Mouse (Mus musculus) intestine, postnatal 0 days (tissue): ENCODE results near the gene Grifin. TPM values are rescaled to one million over a fixed set of nuclear protein-coding genes. Genes with fewer than 3 reads are reported as not detected.

Source experiments
- ATAC-seq: fragments of 200-750 bp; cut with Nextera tagmentation; 2 replicates; pipeline ENCODE4 v1.8.0; 2017; ENCODE audit warnings: mild to moderate bottlenecking, moderate TSS enrichment, moderate library complexity
- H3K27ac ChIP-seq: fragments of 300-500 bp; sonication (generic); 2 replicates; pipeline ENCODE4 v1.5.1; 2014; ENCODE audit warnings: mild to moderate bottlenecking, low read depth, low read length, moderate library complexity
- H3K27me3 ChIP-seq: fragments of 300-500 bp; sonication (generic); replicated peaks from 2 replicates; pipeline ENCODE4 v1.6.1; 2014; ENCODE audit warnings: low read length, mixed read lengths; ENCODE audit not compliant: control insufficient read depth, insufficient read depth
- H3K36me3 ChIP-seq: fragments of 300-500 bp; sonication (generic); 2 replicates; pipeline ENCODE4 v1.6.1; 2014; ENCODE audit warnings: mild to moderate bottlenecking, moderate library complexity; ENCODE audit not compliant: control insufficient read depth, insufficient read depth
- H3K4me1 ChIP-seq: fragments of 300-500 bp; sonication (generic); replicated peaks from 2 replicates; pipeline ENCODE4 v1.6.1; 2014; ENCODE audit warnings: antibody characterized with exemption, low read length, mixed read lengths; ENCODE audit not compliant: control insufficient read depth, insufficient read depth
- H3K4me2 ChIP-seq: fragments of 300-500 bp; sonication (generic); replicated peaks from 2 replicates; pipeline ENCODE4 v1.6.1; 2014; ENCODE audit warnings: low read depth, mild to moderate bottlenecking, moderate library complexity
- H3K4me3 ChIP-seq: fragments of 300-500 bp; sonication (generic); 2 replicates; pipeline ENCODE4 v1.5.1; 2014; ENCODE audit warnings: low read depth, low read length
- H3K9ac ChIP-seq: fragments of 300-500 bp; sonication (generic); 2 replicates; pipeline ENCODE4 v1.6.1; 2014; ENCODE audit warnings: mild to moderate bottlenecking, low read depth, low read length
- H3K9me3 ChIP-seq: fragments of 300-500 bp; sonication (generic); 2 replicates; pipeline ENCODE4 v1.6.1; 2016; ENCODE audit warnings: mixed run types; ENCODE audit not compliant: control insufficient read depth
- CTCF ChIP-seq: sonication (generic); IDR thresholded peaks from 2 replicates; pipeline ENCODE4 v1.5.1; 2016; ENCODE audit warnings: low read depth, mild to moderate bottlenecking, control low read depth, antibody characterized with exemption, moderate library complexity
- WGBS: fragments of 180-500 bp; shearing (Covaris S2); extraction: QIAGEN DNeasy Blood & Tissue Kit; methylation state at CpG from one replicate; pipeline ENCODE4 v1.1.7; 2014; 5-methylcytosine and 5-hydroxymethylcytosine counted together
- polyA plus RNA-seq: library from polyadenylated mRNA; unstranded; fragments of >200 nt; fragmentation: Nextera tagmentation; extraction: Ambion mirVana; gene quantifications from 2 replicates; pipeline ENCODE4 v1.2.1, GENCODE M21; 2015

Grifin gene
- polyA plus RNA-seq, 1 experiment from 2014 or later: 1.5 TPM

DNA sequence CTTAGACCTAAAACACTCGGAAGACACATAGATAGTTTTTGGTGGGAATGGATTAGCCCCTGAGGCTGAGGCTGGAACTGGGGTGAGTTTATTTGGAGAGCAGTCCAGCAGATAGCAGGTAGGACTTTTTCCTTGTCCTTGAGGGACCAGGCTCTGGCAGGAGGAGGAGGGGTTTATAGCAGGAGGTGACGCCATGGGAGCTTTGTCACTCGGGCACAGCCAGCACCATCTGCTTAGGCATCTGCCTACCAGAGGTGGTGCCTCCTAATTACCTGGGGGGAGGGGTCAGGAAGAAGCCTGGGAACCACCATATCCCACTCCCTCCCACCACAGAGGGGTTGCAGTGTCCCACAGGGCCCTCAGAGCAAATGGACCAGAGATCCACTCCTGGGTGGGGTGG lies 40.4 kb upstream of the Grifin start:
- Histone ChIP-seq H3K9me3 (no peaks in the 10 kb centered on the region), H3K9ac (no peak overlapping the region), H3K27ac (no peak overlapping the region), H3K4me1 (peaks cover under 1% of the 10 kb centered on the region; the same call in 1 of the 2 replicates), H3K4me3 (no peak overlapping the region), H3K36me3 (no peaks in the 10 kb centered on the region), H3K27me3 (peaks cover 9% of the 10 kb centered on the region), H3K4me2 (no peak overlapping the region)
- ATAC-seq: no peak
- WGBS: 16% methylated on average over 3 of the region's 3 CpGs
- no peak for TF ChIP-seq CTCF

DNA sequence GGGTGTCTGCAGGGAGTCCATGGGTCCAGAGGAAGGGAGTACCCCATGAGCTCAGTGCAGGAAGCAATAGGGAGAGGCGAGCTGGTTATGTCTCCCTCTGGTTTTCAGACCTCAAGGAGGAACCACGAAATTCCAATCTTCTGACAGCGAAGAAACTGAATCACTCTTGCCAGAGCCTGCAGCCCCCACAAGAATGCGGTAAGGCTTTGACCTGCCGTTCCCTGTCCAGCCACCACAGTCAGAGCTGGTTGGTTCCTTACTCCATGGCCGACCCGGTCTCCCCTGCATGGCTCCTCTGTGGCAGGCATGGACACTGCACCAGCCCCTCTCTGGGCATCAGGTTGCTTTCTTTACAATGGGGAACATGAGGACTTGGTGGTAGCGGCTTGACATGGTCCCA lies 39.5 kb upstream of the Grifin start:
- Histone ChIP-seq H3K27ac (no peak overlapping the region), H3K9me3 (no peaks in the 10 kb centered on the region), H3K36me3 (no peaks in the 10 kb centered on the region), H3K4me3 (no peak overlapping the region), H3K4me2 (no peak overlapping the region), H3K9ac (no peak overlapping the region), H3K27me3 (peaks cover 9% of the 10 kb centered on the region; the same call in 1 of the 2 replicates), H3K4me1 (no peaks in the 10 kb centered on the region; the same call in 1 of the 2 replicates)
- ATAC-seq: no peak
- 59% methylated on average over 8 of the region's 8 CpGs for WGBS
- no peak for TF ChIP-seq CTCF

DNA sequence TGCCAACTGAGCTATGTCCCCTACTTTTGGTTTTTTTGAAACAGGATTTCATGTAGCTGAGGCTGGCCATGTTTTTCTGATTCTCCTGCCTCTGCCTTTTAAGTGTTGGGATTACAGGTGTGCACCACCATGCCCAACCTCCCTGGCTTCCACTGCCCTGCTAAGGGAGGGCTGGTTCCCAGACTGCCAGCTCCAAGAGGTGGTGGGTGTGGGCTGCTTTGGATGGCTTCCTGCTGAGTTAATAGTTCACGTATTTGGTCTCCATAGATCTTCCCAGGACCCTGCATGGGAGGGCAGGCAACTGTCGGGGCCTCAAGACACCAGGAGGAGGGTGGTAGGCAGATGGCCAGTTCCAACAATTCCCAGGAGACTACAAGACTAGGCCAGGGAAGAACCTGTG lies 37.7 kb upstream of the Grifin start:
- Histone ChIP-seq H3K27me3 (peaks cover 9% of the 10 kb centered on the region; the same call in 1 of the 2 replicates), H3K4me3 (no peak overlapping the region), H3K36me3 (no peaks in the 10 kb centered on the region), H3K4me2 (no peak overlapping the region), H3K27ac (no peak overlapping the region), H3K4me1 (no peaks in the 10 kb centered on the region; the same call in 1 of the 2 replicates), H3K9me3 (no peaks in the 10 kb centered on the region), H3K9ac (no peak overlapping the region)
- WGBS: 43% methylated on average over 2 of the region's 2 CpGs
- no peak for TF ChIP-seq CTCF
- ATAC-seq: no peak

DNA sequence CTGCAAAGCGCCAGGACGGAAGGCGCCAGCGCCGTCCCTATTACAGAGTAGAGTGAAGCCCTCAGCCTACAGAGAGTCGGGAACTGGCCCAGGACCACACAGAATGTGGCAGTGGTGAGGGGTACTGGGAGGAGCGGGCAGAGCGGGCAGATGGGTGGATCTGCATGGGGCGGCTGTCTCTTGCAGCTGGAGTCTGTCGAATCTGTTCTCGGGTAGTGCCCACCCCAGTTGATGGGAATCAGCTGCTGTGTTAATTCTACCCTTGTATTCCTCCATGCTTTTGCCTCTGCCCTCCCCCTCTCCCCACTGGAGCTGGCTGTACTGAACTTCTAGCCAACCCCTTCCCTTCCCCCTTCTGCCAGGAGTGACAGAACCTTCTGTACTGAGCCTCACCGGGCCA lies 36.8 kb upstream of the Grifin start:
- Histone ChIP-seq H3K9me3 (no peaks in the 10 kb centered on the region), H3K27me3 (0 out of 2 replicates have a peak, but pooled peaks cover 5% of the 10 kb centered on the region), H3K4me3 (no peak overlapping the region), H3K36me3 (no peaks in the 10 kb centered on the region), H3K9ac (no peak overlapping the region), H3K27ac (no peak overlapping the region), H3K4me1 (no peaks in the 10 kb centered on the region; the same call in 1 of the 2 replicates), H3K4me2 (no peak overlapping the region)
- ATAC-seq: no peak
- 63% methylated on average over 12 of the region's 12 CpGs for WGBS
- no peak for TF ChIP-seq CTCF

DNA sequence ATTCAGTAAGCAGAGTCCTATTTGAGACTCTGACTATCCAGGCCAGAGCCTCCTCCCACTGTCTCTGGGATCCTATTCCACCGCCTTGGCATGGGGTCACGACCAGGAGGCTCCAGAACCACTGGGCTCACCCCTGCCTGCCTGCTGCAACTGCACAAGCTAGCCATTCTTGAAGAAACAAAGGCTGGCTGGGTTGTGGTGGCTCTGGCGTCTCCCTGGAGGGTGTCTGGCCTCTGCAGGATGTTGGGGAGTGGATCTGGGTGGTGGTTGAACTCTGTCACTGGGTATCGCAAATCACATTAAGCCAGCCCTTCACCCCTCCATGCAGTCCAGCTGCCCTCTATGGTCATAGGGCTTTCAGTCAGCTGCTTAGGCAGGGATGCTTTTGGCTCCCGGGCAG lies 35.1 kb upstream of the Grifin start:
- Histone ChIP-seq H3K36me3 (no peaks in the 10 kb centered on the region), H3K4me3 (no peak overlapping the region), H3K9ac (no peak overlapping the region), H3K27ac (no peak overlapping the region), H3K9me3 (no peaks in the 10 kb centered on the region), H3K27me3 (0 out of 2 replicates have a peak, but pooled peaks cover 2% of the 10 kb centered on the region), H3K4me2 (no peak overlapping the region), H3K4me1 (no peaks in the 10 kb centered on the region)
- WGBS: 64% methylated on average over 5 of the region's 5 CpGs
- TF ChIP-seq CTCF: no peak
- ATAC-seq: no peak

DNA sequence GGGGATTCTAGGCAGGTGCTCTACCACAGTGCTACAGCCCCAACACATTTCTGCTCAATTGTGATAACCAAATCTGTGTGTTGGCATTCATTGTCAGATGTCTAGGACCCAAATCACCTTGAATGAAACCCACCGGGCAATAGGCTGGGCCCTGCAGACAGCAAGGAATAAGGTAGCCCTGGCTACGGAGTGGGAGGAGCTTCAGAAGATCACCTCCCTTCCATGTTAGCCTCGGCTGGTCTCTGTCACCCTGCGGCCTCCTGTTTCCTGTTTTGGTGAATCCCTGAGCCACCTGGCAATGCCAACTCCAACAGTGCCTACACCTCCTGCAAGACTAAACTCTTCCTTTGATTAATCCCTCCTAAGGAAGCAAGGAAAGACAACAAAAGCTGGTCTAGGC lies 32.9 kb upstream of the Grifin start:
- H3K4me1 ChIP-seq: no peaks in the 10 kb centered on the region
- no peaks in the 10 kb centered on the region for H3K9me3 ChIP-seq
- no peak for TF ChIP-seq CTCF
- no peaks in the 10 kb centered on the region for H3K36me3 ChIP-seq
- no peak overlapping the region for H3K4me3 ChIP-seq
- ATAC-seq: no peak
- no peak overlapping the region for H3K9ac ChIP-seq
- H3K27ac ChIP-seq: no peak overlapping the region
- H3K27me3 ChIP-seq: 0 out of 2 replicates have a peak, but pooled peaks cover 3% of the 10 kb centered on the region
- 85% methylated on average over 4 of the region's 4 CpGs for WGBS
- no peak overlapping the region for H3K4me2 ChIP-seq
